In genomic region chr4:33396222-33397176, GRCm38 (mm10) we compare ENCODE assay signal across 7 mouse cellular contexts.
DNase-seq lines count a peak whose midpoint lies in the region; ATAC-seq and TF ChIP-seq lines count a peak whose summit lies in the region.

No protein-coding gene starts in this region.

- peak; percentile 76; the same call in 1 of the 2 replicates for ATAC-seq in limb, embryonic 11.5 days (ENCODE audit: insufficient number of reproducible peaks, low FRiP score, low TSS enrichment, low read depth)
- ATAC-seq in midbrain, postnatal 0 days (ENCODE audit: low FRiP score) = 0 out of 2 replicates have a peak, but pooled peaks have one; percentile 73

- no peak for TF ChIP-seq POLR2A in kidney, adult 2 months (IDR thresholded peaks at IDR 0.05; ENCODE audit: low read depth, low read length)

- H3K9me3 ChIP-seq in limb, embryonic 11.5 days (ENCODE audit: control insufficient read depth, low read length) = no peaks in the 10 kb centered on the region
- H3K9me3 ChIP-seq in midbrain, postnatal 0 days (ENCODE audit: low read length) = no peaks in the 10 kb centered on the region

- no peak overlapping the region for H3K4me3 ChIP-seq in kidney, adult 2 months (ENCODE audit: insufficient read depth, low read depth, low read length)
- no peak overlapping the region for H3K4me3 ChIP-seq in limb, embryonic 11.5 days (ENCODE audit: low read depth, low read length)
- no peak overlapping the region for H3K4me3 ChIP-seq in midbrain, postnatal 0 days (ENCODE audit: low read depth, low read length)

- H3K4me1 ChIP-seq in kidney, adult 2 months (ENCODE audit: control insufficient read depth, insufficient read depth, low read length) = no peaks in the 10 kb centered on the region
- no peaks in the 10 kb centered on the region for H3K4me1 ChIP-seq in limb, embryonic 11.5 days (ENCODE audit: control insufficient read depth, insufficient read depth, low read length)
- H3K4me1 ChIP-seq in midbrain, postnatal 0 days (ENCODE audit: insufficient read depth, low read length) = no peaks in the 10 kb centered on the region

- 47% methylated on average over 3 of the region's 3 CpGs for WGBS in kidney, adult 2 months
- WGBS in limb, embryonic 11.5 days = 61% methylated on average over 3 of the region's 3 CpGs
- WGBS in midbrain, postnatal 0 days = 51% methylated on average over 3 of the region's 3 CpGs

- no peak overlapping the region for H3K4me2 ChIP-seq in limb, embryonic 11.5 days (ENCODE audit: low read depth, severe bottlenecking)
- H3K4me2 ChIP-seq in midbrain, postnatal 0 days (ENCODE audit: low read depth, low read length, poor library complexity, severe bottlenecking) = no peak overlapping the region

- H3K27ac ChIP-seq in kidney, adult 2 months (ENCODE audit: insufficient read depth, low read depth, low read length) = no peak overlapping the region
- H3K27ac ChIP-seq in limb, embryonic 11.5 days (replicated peaks; ENCODE audit: low read depth, low read length) = no peak overlapping the region
- no peak overlapping the region for H3K27ac ChIP-seq in midbrain, postnatal 0 days (ENCODE audit: low read depth, low read length)

- H3K27me3 ChIP-seq in kidney, adult 2 months (replicated peaks; ENCODE audit: control insufficient read depth, insufficient read depth, low read length) = no peaks in the 10 kb centered on the region
- H3K27me3 ChIP-seq in limb, embryonic 11.5 days (ENCODE audit: control insufficient read depth, insufficient read depth, low read length) = no peaks in the 10 kb centered on the region
- H3K27me3 ChIP-seq in midbrain, postnatal 0 days (ENCODE audit: insufficient read depth, low read length) = no peaks in the 10 kb centered on the region

- peak; percentile 78 for DNase-seq in adrenal gland, adult 2 months
- peak; percentile 95 for DNase-seq in embryo, embryonic 10 days (ENCODE audit: low spot score)
- peak; percentile 56 to 80 for DNase-seq in gastrocnemius, postnatal 36 days
- DNase-seq in kidney, adult 2 months = peak; percentile 81
- peak; percentile 89 for DNase-seq in limb, embryonic 11.5 days (ENCODE audit: low spot score)
- peak; percentile 97 for DNase-seq in midbrain, postnatal 0 days (ENCODE audit: low spot score)
- DNase-seq in spleen, postnatal 14 days (ENCODE audit: low spot score in 2 of 2) = peak; percentile 63 to 80

- H3K9ac ChIP-seq in limb, embryonic 11.5 days (ENCODE audit: low read length) = no peak overlapping the region
- H3K9ac ChIP-seq in midbrain, postnatal 0 days (replicated peaks; ENCODE audit: low read length, poor library complexity, severe bottlenecking) = no peak overlapping the region

- peak; percentile 94 for TF ChIP-seq CTCF in kidney, adult 2 months (conservative IDR thresholded peaks at IDR 0.05; ENCODE audit: insufficient read depth, insufficient read length, low read depth, low read length)
- TF ChIP-seq CTCF in midbrain, postnatal 0 days (IDR thresholded peaks at IDR 0.05) = peak; percentile 99

- intact Hi-C loops in gastrocnemius, postnatal 36 days (cut with DNase I) = loop anchor here (5.0 kb wide), 2 partner anchors 311 to 836 kb away; no protein-coding TSS in a partner anchor

- no peaks in the 10 kb centered on the region for H3K36me3 ChIP-seq in kidney, adult 2 months (ENCODE audit: control insufficient read depth, insufficient read depth, low read length)
- H3K36me3 ChIP-seq in limb, embryonic 11.5 days (ENCODE audit: control insufficient read depth, insufficient read depth, low read length) = no peaks in the 10 kb centered on the region
- H3K36me3 ChIP-seq in midbrain, postnatal 0 days (ENCODE audit: insufficient read depth, low read length) = peaks cover 3% of the 10 kb centered on the region; the same call in 1 of the 2 replicates
